Mouse (Mus musculus): Measurements from ENCODE around the gene Rac2. TPM values are rescaled to one million over a fixed set of nuclear protein-coding genes. Genes with fewer than 3 reads are reported as not detected.

Rac2 gene
- polyA plus RNA-seq, 1 experiment: 3.6 TPM

- H3K4me1 ChIP-seq (ENCODE audit: control insufficient read depth, insufficient read depth, insufficient read length, low read length): no peaks in the 10 kb centered on the region
- no peak overlapping the region for H3K4me3 ChIP-seq (ENCODE audit: insufficient read depth, low read depth, low read length)
- H3K27ac ChIP-seq (replicated peaks; ENCODE audit: low read depth, low read length): no peak overlapping the region
Measured at GRCm38 (mm10) chr15:78570170-78570569, 2.4 kb downstream of the Rac2 start.

GRCm38 (mm10) chr15:78567608-78568120 lies 4.9 kb downstream of the Rac2 start:
- Histone ChIP-seq H3K4me3 (ENCODE audit: insufficient read depth, low read depth, low read length) (no peak overlapping the region), H3K27ac (replicated peaks; ENCODE audit: low read depth, low read length) (no peak overlapping the region), H3K4me1 (ENCODE audit: control insufficient read depth, insufficient read depth, insufficient read length, low read length) (no peaks in the 10 kb centered on the region)

GRCm38 (mm10) chr15:78564764-78565435 lies 7.7 kb downstream of the Rac2 start:
- Histone ChIP-seq H3K4me1 (ENCODE audit: control insufficient read depth, insufficient read depth, insufficient read length, low read length) (no peaks in the 10 kb centered on the region), H3K4me3 (ENCODE audit: insufficient read depth, low read depth, low read length) (no peak overlapping the region), H3K27ac (replicated peaks; ENCODE audit: low read depth, low read length) (no peak overlapping the region)

- H3K4me1 ChIP-seq (ENCODE audit: control insufficient read depth, insufficient read depth, insufficient read length, low read length): no peaks in the 10 kb centered on the region
- H3K27ac ChIP-seq (replicated peaks; ENCODE audit: low read depth, low read length): no peak overlapping the region
- H3K4me3 ChIP-seq (ENCODE audit: insufficient read depth, low read depth, low read length): no peak overlapping the region
Measured at GRCm38 (mm10) chr15:78563937-78564336, 8.6 kb downstream of the Rac2 start.

- no peak overlapping the region for H3K27ac ChIP-seq (replicated peaks; ENCODE audit: low read depth, low read length)
- no peak overlapping the region for H3K4me3 ChIP-seq (ENCODE audit: insufficient read depth, low read depth, low read length)
- H3K4me1 ChIP-seq (ENCODE audit: control insufficient read depth, insufficient read depth, insufficient read length, low read length): no peaks in the 10 kb centered on the region
Measured at GRCm38 (mm10) chr15:78563344-78563743, 9.2 kb downstream of the Rac2 start.

GRCm38 (mm10) chr15:78559141-78559979 lies 13.2 kb downstream of the Rac2 start:
- no peak overlapping the region for H3K27ac ChIP-seq (replicated peaks; ENCODE audit: low read depth, low read length)
- no peaks in the 10 kb centered on the region for H3K4me1 ChIP-seq (ENCODE audit: control insufficient read depth, insufficient read depth, insufficient read length, low read length)
- H3K4me3 ChIP-seq (ENCODE audit: insufficient read depth, low read depth, low read length): no peak overlapping the region

GRCm38 (mm10) chr15:78557693-78558535 lies 14.7 kb downstream of the Rac2 start:
- H3K27ac ChIP-seq (replicated peaks; ENCODE audit: low read depth, low read length): no peak overlapping the region
- no peaks in the 10 kb centered on the region for H3K4me1 ChIP-seq (ENCODE audit: control insufficient read depth, insufficient read depth, insufficient read length, low read length)
- H3K4me3 ChIP-seq (ENCODE audit: insufficient read depth, low read depth, low read length): no peak overlapping the region

GRCm38 (mm10) chr15:78554545-78555313 lies 17.9 kb downstream of the Rac2 start:
- H3K4me3 ChIP-seq (ENCODE audit: insufficient read depth, low read depth, low read length): 0 out of 2 replicates have a peak overlapping the region, but pooled peaks have one; percentile 0
- H3K4me1 ChIP-seq (ENCODE audit: control insufficient read depth, insufficient read depth, insufficient read length, low read length): no peaks in the 10 kb centered on the region
- no peak overlapping the region for H3K27ac ChIP-seq (replicated peaks; ENCODE audit: low read depth, low read length)

GRCm38 (mm10) chr15:78549189-78549734 lies 23.3 kb downstream of the Rac2 start:
- no peaks in the 10 kb centered on the region for H3K4me1 ChIP-seq (ENCODE audit: control insufficient read depth, insufficient read depth, insufficient read length, low read length)
- no peak overlapping the region for H3K27ac ChIP-seq (replicated peaks; ENCODE audit: low read depth, low read length)
- H3K4me3 ChIP-seq (ENCODE audit: insufficient read depth, low read depth, low read length): no peak overlapping the region

- H3K4me3 ChIP-seq (ENCODE audit: insufficient read depth, low read depth, low read length): no peak overlapping the region
- H3K27ac ChIP-seq (replicated peaks; ENCODE audit: low read depth, low read length): no peak overlapping the region
- H3K4me1 ChIP-seq (ENCODE audit: control insufficient read depth, insufficient read depth, insufficient read length, low read length): no peaks in the 10 kb centered on the region
Measured at GRCm38 (mm10) chr15:78548711-78549110, 23.9 kb downstream of the Rac2 start.

GRCm38 (mm10) chr15:78548336-78548665 lies 24.3 kb downstream of the Rac2 start:
- Histone ChIP-seq H3K4me3 (ENCODE audit: insufficient read depth, low read depth, low read length) (no peak overlapping the region), H3K4me1 (ENCODE audit: control insufficient read depth, insufficient read depth, insufficient read length, low read length) (no peaks in the 10 kb centered on the region), H3K27ac (replicated peaks; ENCODE audit: low read depth, low read length) (no peak overlapping the region)

GRCm38 (mm10) chr15:78547415-78548335 lies 24.9 kb downstream of the Rac2 start:
- no peaks in the 10 kb centered on the region for H3K4me1 ChIP-seq (ENCODE audit: control insufficient read depth, insufficient read depth, insufficient read length, low read length)
- H3K27ac ChIP-seq (replicated peaks; ENCODE audit: low read depth, low read length): no peak overlapping the region
- H3K4me3 ChIP-seq (ENCODE audit: insufficient read depth, low read depth, low read length): no peak overlapping the region

GRCm38 (mm10) chr15:78546060-78546459 lies 26.5 kb downstream of the Rac2 start:
- H3K4me3 ChIP-seq (ENCODE audit: insufficient read depth, low read depth, low read length): no peak overlapping the region
- no peak overlapping the region for H3K27ac ChIP-seq (replicated peaks; ENCODE audit: low read depth, low read length)
- no peaks in the 10 kb centered on the region for H3K4me1 ChIP-seq (ENCODE audit: control insufficient read depth, insufficient read depth, insufficient read length, low read length)

Measured in brown adipose tissue, adult 24 weeks (tissue).